Mouse (Mus musculus): ENCODE data around the gene Lrcol1. TPM values are rescaled to one million over a fixed set of nuclear protein-coding genes. Genes with fewer than 3 reads are reported as not detected.

The Lrcol1 gene
- polyA plus RNA-seq (2012; rRNA removed) = not detected in 2 replicates

DNA sequence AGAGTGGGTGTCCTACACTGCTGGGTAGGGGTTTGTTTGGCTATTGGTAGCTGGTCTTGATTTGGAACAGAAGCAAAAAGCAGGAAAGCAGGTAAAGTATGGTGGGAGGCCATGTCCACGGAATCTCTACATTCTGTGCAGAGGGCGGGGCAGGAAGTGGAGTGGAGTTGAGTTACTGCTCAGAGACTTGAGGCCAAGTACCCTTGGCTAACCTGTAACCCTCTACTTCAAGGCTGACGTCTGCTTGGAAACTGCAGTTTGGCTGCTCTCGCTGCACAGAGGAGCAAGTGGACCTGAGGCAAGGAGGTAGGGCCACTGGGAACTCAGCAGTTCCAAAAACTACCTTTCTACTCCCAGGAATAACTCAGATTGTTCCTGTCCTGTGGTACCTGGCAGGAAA is at the start of gene Lrcol1:
Gene Lrcol1, plus strand, starts transcription at position 207 of the 400 bp plus-strand sequence.
- Histone ChIP-seq H3K4me3 (ENCODE audit: low read depth, low read length) (no peak within 1 kb of the TSS), H3K4me1 (ENCODE audit: control insufficient read depth, insufficient read depth, insufficient read length, low read length) (peaks cover 7% of the 10 kb centered on the region; the same call in 1 of the 2 replicates), H3K36me3 (ENCODE audit: control insufficient read depth, insufficient read depth, low read length) (no peaks in the 10 kb centered on the region), H3K27ac (ENCODE audit: insufficient read depth, low read depth, low read length) (no peak within 1 kb of the TSS), H3K27me3 (ENCODE audit: control insufficient read depth, insufficient read depth, low read length) (peaks cover 11% of the 10 kb centered on the region)
- no peak for TF ChIP-seq POLR2A (IDR thresholded peaks at IDR 0.05; ENCODE audit: low read depth, low read length)
- TF ChIP-seq CTCF (IDR thresholded peaks at IDR 0.05; ENCODE audit: extremely low read depth, insufficient read length, insufficient replicate concordance, low read depth, low read length) = no peak
- WGBS = 56% methylated on average over 4 of the region's 4 CpGs

DNA sequence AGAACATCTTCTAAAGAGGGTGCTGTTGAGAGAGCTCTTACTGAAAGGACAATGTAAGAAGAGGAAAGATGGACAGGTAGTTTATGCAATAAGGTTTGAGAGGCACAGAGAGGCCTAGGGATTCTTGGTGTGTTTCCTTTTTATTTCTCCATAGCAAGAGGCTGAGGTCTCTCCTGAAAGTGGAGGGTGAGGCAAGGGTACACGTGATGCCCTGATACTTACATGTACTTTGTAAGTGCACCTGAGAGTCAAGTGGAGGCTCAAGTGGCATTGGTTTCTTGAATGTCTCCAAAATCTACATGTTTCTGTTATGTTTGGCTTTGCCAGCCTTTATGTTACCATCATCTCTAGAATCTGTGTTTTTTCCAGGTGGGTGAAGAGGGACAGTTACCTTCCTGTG is 47.9 kb upstream of the Lrcol1 start:
- Histone ChIP-seq H3K27me3 (ENCODE audit: control insufficient read depth, insufficient read depth, low read length) (no peaks in the 10 kb centered on the region), H3K4me3 (ENCODE audit: low read depth, low read length) (no peak overlapping the region), H3K27ac (ENCODE audit: insufficient read depth, low read depth, low read length) (no peak overlapping the region), H3K4me1 (ENCODE audit: control insufficient read depth, insufficient read depth, insufficient read length, low read length) (no peaks in the 10 kb centered on the region), H3K36me3 (ENCODE audit: control insufficient read depth, insufficient read depth, low read length) (peaks cover 2% of the 10 kb centered on the region; the same call in 1 of the 2 replicates)
- no peak for TF ChIP-seq CTCF (IDR thresholded peaks at IDR 0.05; ENCODE audit: extremely low read depth, insufficient read length, insufficient replicate concordance, low read depth, low read length)
- no peak for TF ChIP-seq POLR2A (IDR thresholded peaks at IDR 0.05; ENCODE audit: low read depth, low read length)
- 91% methylated on average over 1 of the region's 1 CpGs for WGBS

DNA sequence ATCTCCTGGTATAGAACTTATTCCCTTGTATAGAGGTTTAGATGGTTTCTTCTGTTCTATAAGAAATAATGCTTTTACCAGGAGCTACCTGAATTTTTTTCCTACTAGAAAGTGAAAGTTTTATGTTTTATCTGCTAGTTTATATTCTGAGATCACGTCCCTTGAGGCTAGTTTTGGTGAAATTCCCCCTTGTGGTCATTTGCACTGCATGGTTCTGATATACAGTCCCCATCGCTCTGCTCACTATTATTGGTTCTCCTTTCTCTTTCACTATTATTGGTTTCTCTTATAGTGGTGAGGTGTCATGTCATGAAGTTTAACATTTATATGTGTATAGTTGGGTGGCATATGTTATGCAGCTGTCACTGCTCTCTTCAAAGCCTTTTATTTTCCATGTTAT is 43.9 kb upstream of the Lrcol1 start:
- Histone ChIP-seq H3K27me3 (ENCODE audit: control insufficient read depth, insufficient read depth, low read length) (no peaks in the 10 kb centered on the region), H3K4me1 (ENCODE audit: control insufficient read depth, insufficient read depth, insufficient read length, low read length) (no peaks in the 10 kb centered on the region), H3K4me3 (ENCODE audit: low read depth, low read length) (no peak overlapping the region), H3K36me3 (ENCODE audit: control insufficient read depth, insufficient read depth, low read length) (peaks cover 6% of the 10 kb centered on the region), H3K27ac (ENCODE audit: insufficient read depth, low read depth, low read length) (no peak overlapping the region)
- WGBS = 86% methylated on average over 2 of the region's 2 CpGs
- no peak for TF ChIP-seq POLR2A (IDR thresholded peaks at IDR 0.05; ENCODE audit: low read depth, low read length)
- no peak for TF ChIP-seq CTCF (IDR thresholded peaks at IDR 0.05; ENCODE audit: extremely low read depth, insufficient read length, insufficient replicate concordance, low read depth, low read length)

DNA sequence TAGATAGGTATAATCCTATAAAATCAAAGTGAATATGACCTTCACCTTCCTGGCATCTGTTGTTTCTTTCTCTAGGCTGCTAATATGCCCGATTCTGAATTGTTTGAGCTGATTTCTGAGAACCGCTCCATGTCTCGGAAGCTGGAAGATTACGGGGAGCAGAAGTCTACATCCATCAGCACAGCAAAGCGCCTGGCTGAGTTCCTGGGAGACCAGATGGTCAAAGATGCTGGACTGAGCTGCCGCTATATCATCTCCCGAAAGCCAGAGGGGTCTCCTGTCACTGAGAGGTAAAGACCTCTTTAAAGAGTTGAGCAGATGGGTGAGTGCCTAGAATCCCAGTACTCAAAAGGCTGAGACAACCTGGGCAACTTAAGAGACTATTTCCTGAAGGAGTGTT is 35.7 kb upstream of the Lrcol1 start:
- WGBS = 90% methylated on average over 7 of the region's 7 CpGs
- H3K4me1 ChIP-seq (ENCODE audit: control insufficient read depth, insufficient read depth, insufficient read length, low read length) = no peaks in the 10 kb centered on the region
- no peak overlapping the region for H3K27ac ChIP-seq (ENCODE audit: insufficient read depth, low read depth, low read length)
- TF ChIP-seq CTCF (IDR thresholded peaks at IDR 0.05; ENCODE audit: extremely low read depth, insufficient read length, insufficient replicate concordance, low read depth, low read length) (no peak), POLR2A (IDR thresholded peaks at IDR 0.05; ENCODE audit: low read depth, low read length) (no peak)
- no peak overlapping the region for H3K4me3 ChIP-seq (ENCODE audit: low read depth, low read length)
- H3K36me3 ChIP-seq (ENCODE audit: control insufficient read depth, insufficient read depth, low read length) = peaks cover 10% of the 10 kb centered on the region; the same call in 1 of the 2 replicates
- H3K27me3 ChIP-seq (ENCODE audit: control insufficient read depth, insufficient read depth, low read length) = no peaks in the 10 kb centered on the region

DNA sequence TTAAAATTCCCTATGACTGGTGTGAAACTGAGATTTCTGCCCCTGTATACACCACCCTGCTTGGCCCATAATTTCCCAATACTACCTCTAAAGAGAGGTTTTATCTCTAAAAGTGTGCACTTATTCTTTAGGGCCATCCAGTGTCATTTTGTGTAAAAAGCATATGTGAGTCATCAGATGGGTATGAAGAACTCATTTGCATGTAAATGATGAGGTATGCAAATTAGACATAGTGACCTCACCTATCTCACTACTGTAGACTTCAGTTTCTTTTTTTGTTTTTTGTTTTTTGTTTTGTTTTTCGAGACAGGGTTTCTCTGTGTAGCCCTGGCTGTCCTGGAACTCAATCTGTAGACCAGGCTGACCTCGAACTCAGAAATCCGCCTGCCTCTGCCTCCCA is 31.4 kb upstream of the Lrcol1 start:
- Histone ChIP-seq H3K36me3 (ENCODE audit: control insufficient read depth, insufficient read depth, low read length) (peaks cover 2% of the 10 kb centered on the region), H3K4me3 (ENCODE audit: low read depth, low read length) (no peak overlapping the region), H3K4me1 (ENCODE audit: control insufficient read depth, insufficient read depth, insufficient read length, low read length) (no peaks in the 10 kb centered on the region), H3K27ac (ENCODE audit: insufficient read depth, low read depth, low read length) (no peak overlapping the region), H3K27me3 (ENCODE audit: control insufficient read depth, insufficient read depth, low read length) (no peaks in the 10 kb centered on the region)
- TF ChIP-seq CTCF (IDR thresholded peaks at IDR 0.05; ENCODE audit: extremely low read depth, insufficient read length, insufficient replicate concordance, low read depth, low read length) (no peak), POLR2A (IDR thresholded peaks at IDR 0.05; ENCODE audit: low read depth, low read length) (no peak)
- 95% methylated on average over 3 of the region's 3 CpGs for WGBS

DNA sequence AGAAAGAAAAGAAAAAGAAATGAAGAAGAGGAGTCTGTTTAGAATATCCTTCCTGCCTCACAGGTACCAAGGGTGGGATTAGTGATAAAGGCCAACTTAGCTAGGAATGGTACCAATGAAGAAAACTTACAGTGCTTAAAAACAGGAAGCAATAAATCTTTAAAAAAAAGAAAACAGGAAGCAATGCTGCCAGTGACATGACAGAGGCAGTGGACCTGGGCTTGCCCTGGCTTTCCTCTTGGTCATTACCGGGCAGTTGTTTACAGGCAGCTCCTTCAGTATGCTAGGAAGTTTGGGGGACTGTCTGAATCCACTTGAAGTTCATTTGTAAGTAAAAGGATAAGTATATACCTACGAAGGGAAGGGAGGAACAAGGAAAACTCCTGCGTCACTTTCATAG is 14.0 kb upstream of the Lrcol1 start:
- Histone ChIP-seq H3K27ac (ENCODE audit: insufficient read depth, low read depth, low read length) (no peak overlapping the region), H3K36me3 (ENCODE audit: control insufficient read depth, insufficient read depth, low read length) (peaks cover 13% of the 10 kb centered on the region; the same call in 1 of the 2 replicates), H3K4me3 (ENCODE audit: low read depth, low read length) (no peak overlapping the region), H3K4me1 (ENCODE audit: control insufficient read depth, insufficient read depth, insufficient read length, low read length) (no peaks in the 10 kb centered on the region), H3K27me3 (ENCODE audit: control insufficient read depth, insufficient read depth, low read length) (no peaks in the 10 kb centered on the region)
- 79% methylated on average over 3 of the region's 3 CpGs for WGBS
- TF ChIP-seq CTCF (IDR thresholded peaks at IDR 0.05; ENCODE audit: extremely low read depth, insufficient read length, insufficient replicate concordance, low read depth, low read length) = no peak
- TF ChIP-seq POLR2A (IDR thresholded peaks at IDR 0.05; ENCODE audit: low read depth, low read length) = no peak

DNA sequence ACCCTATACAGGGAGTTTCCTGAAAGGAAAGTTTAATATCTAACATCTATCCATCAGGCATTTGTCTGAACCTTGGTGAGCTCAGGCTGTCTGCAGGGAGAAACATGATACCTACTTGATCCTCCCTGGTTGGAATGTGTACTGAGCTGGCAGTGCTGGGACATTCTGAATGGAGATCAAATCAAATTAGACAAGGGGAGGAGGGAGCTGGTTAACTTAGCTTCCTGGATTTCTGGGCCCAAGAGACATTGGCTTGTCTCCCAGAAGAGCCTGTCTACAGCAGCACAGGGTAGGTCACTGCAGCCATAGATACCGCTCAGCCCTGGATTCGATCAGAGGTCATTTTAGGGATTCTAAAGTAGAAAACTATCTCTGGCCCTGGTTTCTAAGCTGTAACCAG is 5.7 kb upstream of the Lrcol1 start:
- Histone ChIP-seq H3K36me3 (ENCODE audit: control insufficient read depth, insufficient read depth, low read length) (0 out of 2 replicates have a peak, but pooled peaks cover 2% of the 10 kb centered on the region), H3K4me3 (ENCODE audit: low read depth, low read length) (no peak overlapping the region), H3K27ac (ENCODE audit: insufficient read depth, low read depth, low read length) (no peak overlapping the region), H3K4me1 (ENCODE audit: control insufficient read depth, insufficient read depth, insufficient read length, low read length) (peaks cover 7% of the 10 kb centered on the region; the same call in 1 of the 2 replicates), H3K27me3 (ENCODE audit: control insufficient read depth, insufficient read depth, low read length) (peaks cover 11% of the 10 kb centered on the region)
- WGBS = 67% methylated on average over 2 of the region's 2 CpGs
- TF ChIP-seq CTCF (IDR thresholded peaks at IDR 0.05; ENCODE audit: extremely low read depth, insufficient read length, insufficient replicate concordance, low read depth, low read length) = no peak
- no peak for TF ChIP-seq POLR2A (IDR thresholded peaks at IDR 0.05; ENCODE audit: low read depth, low read length)
